Mouse (Mus musculus) CD8-positive naive resting alpha-beta T cell, adult 2 months (primary cell): ENCODE measurements around the gene Prkar1b.

Experiments used
- DNase-seq, 2 experiments: peaks; one replicate each; pipeline ENCODE4 v3.0.0; 2022; ENCODE audit warnings: low read depth in 2 of 2, low spot score in 2 of 2

Gene Prkar1b

GRCm38 (mm10) chr5:139146476-139147075 is 3.2 kb downstream of the Prkar1b start:
- DNase-seq, result no peak

DNA sequence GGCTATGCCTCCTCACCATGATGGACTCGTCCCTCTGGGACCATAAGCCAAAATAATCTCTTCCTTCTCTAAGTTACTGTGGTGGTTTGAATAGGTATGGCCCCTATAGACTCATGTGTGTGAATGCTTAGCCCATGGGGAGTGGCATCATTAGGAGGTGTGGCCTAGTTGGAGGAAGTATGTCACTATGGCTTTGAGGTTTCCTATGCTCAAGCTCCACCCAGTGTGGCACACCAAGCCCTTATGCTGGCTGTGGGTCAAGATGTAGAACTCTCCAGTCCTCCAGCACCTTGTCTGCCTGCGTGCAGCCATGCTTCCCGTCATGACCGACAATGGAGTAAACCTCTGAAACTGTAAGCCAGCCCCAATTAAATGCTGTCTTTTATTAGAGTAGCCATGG is 4.1 kb downstream of the Prkar1b start:
- no peak for DNase-seq

DNA sequence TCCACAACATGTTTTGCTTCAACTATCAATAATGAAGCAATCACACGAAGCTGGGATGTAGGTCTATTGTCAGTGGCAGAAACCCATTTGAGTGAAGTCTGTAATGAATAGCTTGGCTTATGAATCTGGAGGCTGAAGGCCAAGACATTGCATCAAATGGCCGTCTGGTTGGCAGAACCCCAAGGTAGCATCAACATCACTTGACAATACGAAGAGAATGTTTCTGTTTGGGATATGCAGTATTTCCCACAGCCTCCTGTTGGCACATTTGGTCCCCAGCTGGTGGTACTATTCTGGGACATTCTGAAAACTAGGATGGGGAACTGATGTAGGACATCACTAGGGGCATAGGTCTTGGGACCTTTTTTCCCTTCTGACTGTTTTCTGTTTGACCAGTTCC is 5.9 kb downstream of the Prkar1b start:
- no peak for DNase-seq

GRCm38 (mm10) chr5:139141326-139141725 is 8.5 kb downstream of the Prkar1b start:
- no peak for DNase-seq

GRCm38 (mm10) chr5:139140589-139140988 is 9.2 kb downstream of the Prkar1b start:
- no peak for DNase-seq

DNA sequence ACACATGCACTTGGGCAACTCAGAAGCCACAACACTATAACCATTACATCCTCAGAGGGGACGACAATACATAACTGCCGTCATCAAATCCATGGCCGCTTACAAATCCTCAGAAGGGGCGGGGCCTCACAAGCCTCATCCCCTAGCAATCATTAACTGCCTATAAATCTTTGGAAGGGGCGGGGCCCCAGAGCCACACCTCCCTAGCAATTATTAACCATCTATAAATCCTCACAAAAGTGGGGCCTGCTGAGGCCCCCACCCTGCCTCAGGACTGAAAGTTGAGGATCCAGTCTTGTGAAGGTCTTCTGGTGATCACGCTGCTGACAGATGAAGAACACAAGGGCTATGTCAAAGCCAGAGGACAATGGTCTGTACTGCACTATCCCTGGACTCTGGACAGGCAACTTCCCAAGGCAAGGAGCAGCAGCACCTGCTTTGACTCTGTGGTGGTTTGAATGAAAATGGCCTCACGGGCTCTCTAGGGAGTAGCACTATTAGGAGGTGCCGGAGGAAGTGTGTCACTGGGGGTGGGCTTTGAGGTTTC is 10.8 kb downstream of the Prkar1b start:
- DNase-seq, result no peak

- no peak for DNase-seq
These were observed 11.4 kb downstream of the Prkar1b start for GRCm38 (mm10) chr5:139138261-139138925.

DNA sequence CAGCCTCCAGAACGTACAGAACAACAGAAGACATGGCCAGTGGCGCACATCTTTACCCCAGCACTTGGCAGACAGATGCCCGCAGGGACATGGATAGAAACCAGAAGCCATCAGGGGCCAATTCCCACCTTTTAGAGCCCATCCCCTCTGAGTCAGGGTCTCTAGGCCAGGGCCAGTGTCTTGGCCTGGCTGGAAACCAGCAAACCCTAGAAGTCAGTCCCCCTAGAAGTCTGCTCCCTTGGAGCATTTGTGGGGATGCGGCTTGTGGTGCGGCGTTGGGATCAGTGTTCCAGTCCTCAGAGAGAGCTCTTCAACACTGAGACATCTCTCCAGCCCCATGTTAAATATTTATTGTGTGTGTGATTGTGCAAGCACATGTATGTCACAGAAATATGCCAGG is 12.6 kb downstream of the Prkar1b start:
- no peak for DNase-seq

GRCm38 (mm10) chr5:139136341-139136740 is 13.5 kb downstream of the Prkar1b start:
- DNase-seq, result no peak

DNA sequence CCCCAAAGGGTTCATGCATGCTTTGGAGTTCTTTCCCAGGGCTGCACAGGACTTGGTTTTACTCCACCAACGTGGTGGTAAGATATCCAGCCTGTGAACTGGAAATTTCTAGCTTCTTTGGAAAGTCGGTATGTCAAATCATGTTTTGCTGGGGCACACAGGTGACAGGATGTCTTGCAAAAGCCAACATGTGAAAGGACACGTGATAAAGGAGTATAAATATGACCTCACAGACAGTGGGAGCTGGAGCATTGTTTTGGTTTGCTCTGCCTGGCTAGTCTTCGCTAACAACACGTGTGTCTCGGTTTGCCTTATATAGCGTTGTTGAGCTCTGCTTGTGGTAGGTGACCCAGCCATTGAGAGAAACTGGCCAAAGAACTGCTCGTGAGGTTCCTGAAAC is 15.3 kb downstream of the Prkar1b start:
- no peak for DNase-seq

GRCm38 (mm10) chr5:139130351-139130750 is 19.4 kb downstream of the Prkar1b start:
- no peak for DNase-seq

DNA sequence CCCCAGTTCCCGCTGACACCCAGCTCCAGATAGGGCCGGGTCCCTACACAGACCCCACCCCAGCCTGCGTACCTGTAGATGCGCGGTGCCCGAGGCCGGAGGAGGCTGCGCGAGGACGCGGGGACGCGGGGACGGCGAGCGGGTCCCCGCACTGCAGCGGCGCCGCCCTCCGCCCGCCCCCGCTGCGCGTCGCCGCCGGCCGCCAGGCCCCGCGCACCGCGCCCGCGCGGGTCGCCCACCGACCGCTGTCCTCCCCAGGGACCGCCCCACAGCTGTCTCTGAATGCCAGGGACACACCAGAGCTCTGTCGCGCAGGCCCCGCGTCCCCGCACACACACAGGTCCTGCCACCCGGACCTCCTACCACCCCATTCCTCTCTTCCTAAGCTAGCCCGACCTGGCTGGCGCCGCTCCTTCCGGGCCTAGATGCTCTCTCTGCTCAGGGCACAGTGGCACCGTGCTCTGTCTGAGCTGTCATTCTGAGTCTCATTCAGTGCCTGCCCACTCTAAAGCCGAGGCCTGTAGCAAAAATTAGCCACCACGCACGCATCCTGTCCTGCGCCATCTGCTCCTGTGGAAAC is 20.1 kb downstream of the Prkar1b start:
- DNase-seq, result no peak

- DNase-seq, result no peak
These were observed 20.7 kb downstream of the Prkar1b start for GRCm38 (mm10) chr5:139129078-139129477.

GRCm38 (mm10) chr5:139128476-139129065 is 21.2 kb downstream of the Prkar1b start:
- no peak for DNase-seq

GRCm38 (mm10) chr5:139125717-139126116 is 24.1 kb downstream of the Prkar1b start:
- DNase-seq, result no peak

GRCm38 (mm10) chr5:139118961-139119276 is 30.9 kb downstream of the Prkar1b start:
- no peak for DNase-seq

GRCm38 (mm10) chr5:139118139-139118960 is 31.5 kb downstream of the Prkar1b start:
- DNase-seq, result no peak

DNA sequence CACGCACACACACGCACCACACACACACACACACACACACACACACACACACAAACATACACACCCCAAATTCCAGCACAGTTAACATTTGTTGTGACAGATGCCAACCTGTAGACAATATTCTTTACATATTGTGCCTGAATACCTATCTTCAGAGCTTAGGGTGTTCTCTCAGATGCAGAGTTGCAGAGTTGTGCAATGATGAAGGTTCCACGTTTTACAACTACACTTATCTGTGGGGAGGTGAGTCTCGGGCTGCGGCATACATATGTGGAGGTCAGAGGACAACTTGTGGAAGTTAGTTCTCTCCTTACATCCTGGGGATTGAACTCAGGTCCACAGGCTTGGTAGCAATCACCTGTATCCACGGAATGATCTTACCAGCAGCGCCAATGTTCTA is 34.3 kb downstream of the Prkar1b start:
- DNase-seq, result no peak

- DNase-seq, result no peak
These were observed 34.9 kb downstream of the Prkar1b start for GRCm38 (mm10) chr5:139114876-139115275.

- no peak for DNase-seq
These were observed 37.4 kb downstream of the Prkar1b start for GRCm38 (mm10) chr5:139112418-139112817.

DNA sequence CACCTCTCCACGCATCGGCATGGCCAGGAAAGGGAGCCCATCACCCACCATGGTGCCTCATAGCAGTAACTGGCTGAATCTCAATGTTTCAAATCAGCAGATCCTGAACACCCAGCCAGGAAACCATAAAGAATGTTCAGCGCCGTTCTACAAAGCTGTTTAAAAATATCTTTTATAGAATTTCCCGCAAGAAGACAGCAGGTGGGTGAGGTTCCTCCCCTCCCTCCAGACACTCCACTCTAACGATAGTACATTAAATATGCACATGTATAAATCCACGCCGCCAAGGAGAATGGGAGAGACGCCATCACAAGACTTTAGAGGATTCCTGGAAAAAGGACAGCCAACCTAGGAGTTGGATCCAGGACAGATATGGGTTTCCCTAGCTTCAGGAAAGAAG is 37.8 kb downstream of the Prkar1b start:
- no peak for DNase-seq
